Mouse (Mus musculus): ENCODE data around the gene Ghdc. TPM values are rescaled to one million over a fixed set of nuclear protein-coding genes. Genes with fewer than 3 reads are reported as not detected.

Ghdc gene
- total RNA-seq, 4 experiments from 2014 or later: 4.3 to 8.2 (median 5.7) TPM

GRCm38 (mm10) chr11:100719312-100719711 lies 51.4 kb downstream of the Ghdc start:
- DNase-seq (ENCODE audit: low spot score in 2 of 2): no peak

GRCm38 (mm10) chr11:100718866-100719265 lies 51.9 kb downstream of the Ghdc start:
- DNase-seq (ENCODE audit: low spot score in 2 of 2): no peak

GRCm38 (mm10) chr11:100718462-100718861 lies 52.3 kb downstream of the Ghdc start:
- DNase-seq (ENCODE audit: low spot score in 2 of 2): no peak

- no peak for DNase-seq (ENCODE audit: low spot score in 2 of 2)
Measured at GRCm38 (mm10) chr11:100716649-100717048, 54.1 kb downstream of the Ghdc start.

Other genes with a start within 250 kb of the Ghdc start
- gene Acly, start 243.0 kb downstream of the Ghdc start, total RNA-seq (2022): 1 to 10 TPM; 6.9 to 8.5 (median 8.0) TPM
- gene Ttc25, start 225.3 kb downstream of the Ghdc start, total RNA-seq (2022): under 1 TPM; 0.09 to 0.51 (median 0.24) TPM
- gene Cnp, start 196.1 kb downstream of the Ghdc start, total RNA-seq (2022): 1 to 10 TPM; 2.3 to 5.5 (median 4.2) TPM
- 10 to 100 TPM; 18.1 to 18.9 (median 18.6) TPM for gene Nkiras2, start 151.7 kb downstream of the Ghdc start, total RNA-seq (2022)
- gene Dnajc7, start 150.8 kb downstream of the Ghdc start, total RNA-seq (2022): 100 to 1,000 TPM in 2 of 4 experiments, 10 to 100 TPM in 2; 79.4 to 106 (median 95.5) TPM
- gene Zfp385c, start 78.5 kb downstream of the Ghdc start, total RNA-seq (2022): under 1 TPM in 2 of 4 experiments, not detected in 2; 0.11 to 0.58 TPM
- under 1 TPM; 0.27 to 0.70 (median 0.28) TPM for gene Dhx58, start 66.7 kb downstream of the Ghdc start, total RNA-seq (2022)
- gene Kat2a, start 58.5 kb downstream of the Ghdc start, total RNA-seq (2022): 10 to 100 TPM in 2 of 4 experiments, 1 to 10 TPM in 2; 9.0 to 11.1 (median 10.1) TPM
- not detected for gene Hspb9, start 57.1 kb downstream of the Ghdc start, total RNA-seq (2022)
- 10 to 100 TPM; 41.4 to 50.9 (median 42.2) TPM for gene Rab5c, start 32.7 kb downstream of the Ghdc start, total RNA-seq (2022)
- not detected for gene Kcnh4, start 11.0 kb downstream of the Ghdc start, total RNA-seq (2022)
- not detected for gene Hcrt, start 8.0 kb downstream of the Ghdc start, total RNA-seq (2022)
- 100 to 1,000 TPM; 136 to 186 (median 155) TPM for gene Stat5b, start 79.8 kb upstream of the Ghdc start, total RNA-seq (2022)
- gene Stat5a, start 88.4 kb upstream of the Ghdc start, total RNA-seq (2022): 10 to 100 TPM; 10.9 to 16.8 (median 11.0) TPM
- 10 to 100 TPM; 32.9 to 41.1 (median 37.5) TPM for gene Stat3, start 168.6 kb upstream of the Ghdc start, total RNA-seq (2022)
- 100 to 1,000 TPM; 125 to 153 (median 134) TPM for gene Cavin1, start 199.9 kb upstream of the Ghdc start, total RNA-seq (2022)
- 10 to 100 TPM; 62.0 to 79.8 (median 66.8) TPM for gene Atp6v0a1, start 238.5 kb upstream of the Ghdc start, total RNA-seq (2022)

Data from gastrocnemius, adult 8-10 months (tissue).